Mouse (Mus musculus): Measurements from ENCODE around the gene Washc4.

DNA sequence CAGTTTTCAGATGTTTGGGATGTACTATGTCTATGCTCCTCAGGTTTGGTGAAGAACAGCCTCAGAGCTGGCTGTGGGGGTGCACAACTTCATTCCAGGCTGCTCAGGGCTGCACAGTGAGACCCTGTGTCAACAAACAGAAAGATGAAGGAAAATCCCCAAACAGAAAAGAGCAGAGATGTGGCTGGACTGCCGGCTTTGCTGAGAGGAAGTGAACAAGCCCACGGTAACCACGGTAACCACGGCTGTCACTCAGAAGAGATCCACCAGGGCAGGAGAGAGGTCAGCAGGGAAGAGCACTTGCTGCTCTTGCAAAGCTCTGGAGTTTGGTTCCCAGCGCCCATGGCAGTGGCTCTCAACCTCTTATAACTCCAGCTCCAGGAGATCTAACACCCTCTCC lies 90.9 kb downstream of the Washc4 start:
- TF ChIP-seq GATA1 (IDR thresholded peaks at IDR 0.05; ENCODE audit: borderline replicate concordance, low read length) (no peak), FLI1 (IDR thresholded peaks at IDR 0.05; ENCODE audit: low read length) (no peak)

Data from megakaryocyte, embryonic 14.5 days (primary cell).